Mouse (Mus musculus) heart, postnatal 14 days (tissue): ENCODE data around the gene Chrm4. TPM values are rescaled to one million over a fixed set of nuclear protein-coding genes. Genes with fewer than 3 reads are reported as not detected.

ENCODE experiments used
- DNase-seq, 2 experiments: peaks; one replicate each; pipeline ENCODE4 v3.0.0; 2021 to 2022
- intact Hi-C: fragments of 180-260 bp; cut with DNase I; formaldehyde crosslinking; loops from one replicate; pipeline ENCODE4 v1.15.1; 2025
- total RNA-seq, 2 experiments: library from RNA; stranded (reverse); gene quantifications; 2 replicates each; pipeline ENCODE4 v1.2.3; 2021

Chrm4 gene
- total RNA-seq, 2 experiments from 2014 or later, result not detected

DNA sequence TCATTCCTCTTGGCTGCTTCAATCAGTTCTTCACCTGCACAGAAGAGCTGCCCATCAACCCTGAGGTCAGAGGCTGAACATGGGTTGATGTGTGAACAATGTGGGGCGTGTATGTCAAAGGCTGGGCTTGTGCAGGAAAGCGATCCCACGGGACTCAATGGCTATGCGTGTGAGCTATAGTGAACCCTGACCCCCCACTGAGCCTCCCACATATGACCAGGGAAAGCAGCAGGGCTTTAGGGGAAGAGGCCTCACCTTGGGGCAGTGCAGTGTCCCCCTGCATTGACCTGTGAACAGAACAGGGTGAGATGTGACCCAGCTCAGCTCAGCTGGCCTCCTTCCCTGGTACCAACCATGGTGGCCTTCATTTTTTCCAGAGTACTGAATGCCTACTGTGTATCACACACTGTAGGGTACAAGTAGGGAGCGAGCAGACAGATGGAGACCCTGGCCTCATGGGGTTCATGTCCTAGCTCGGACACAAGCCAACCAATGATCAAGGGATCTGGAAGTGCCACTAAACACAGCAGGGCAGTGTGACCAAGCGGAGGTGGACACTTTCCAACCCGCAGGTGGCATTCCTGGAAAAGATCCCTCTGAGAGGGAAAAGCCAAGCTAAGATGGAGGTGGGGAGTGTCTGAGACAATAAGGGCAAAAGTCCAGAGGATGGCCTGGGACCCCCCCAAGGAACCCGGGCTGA, 7.9 kb downstream of the Chrm4 start:
- intact Hi-C loops, result loop anchor here (10.0 kb wide), 1 partner anchor 500 kb away; the partner anchor contains the start of gene Cry2
- no peak for DNase-seq

GRCm38 (mm10) chr2:91936154-91936553, 9.1 kb downstream of the Chrm4 start:
- DNase-seq, result no peak
- intact Hi-C loops, result loop anchor here (10.0 kb wide), 1 partner anchor 499 kb away; the partner anchor contains the start of gene Cry2

DNA sequence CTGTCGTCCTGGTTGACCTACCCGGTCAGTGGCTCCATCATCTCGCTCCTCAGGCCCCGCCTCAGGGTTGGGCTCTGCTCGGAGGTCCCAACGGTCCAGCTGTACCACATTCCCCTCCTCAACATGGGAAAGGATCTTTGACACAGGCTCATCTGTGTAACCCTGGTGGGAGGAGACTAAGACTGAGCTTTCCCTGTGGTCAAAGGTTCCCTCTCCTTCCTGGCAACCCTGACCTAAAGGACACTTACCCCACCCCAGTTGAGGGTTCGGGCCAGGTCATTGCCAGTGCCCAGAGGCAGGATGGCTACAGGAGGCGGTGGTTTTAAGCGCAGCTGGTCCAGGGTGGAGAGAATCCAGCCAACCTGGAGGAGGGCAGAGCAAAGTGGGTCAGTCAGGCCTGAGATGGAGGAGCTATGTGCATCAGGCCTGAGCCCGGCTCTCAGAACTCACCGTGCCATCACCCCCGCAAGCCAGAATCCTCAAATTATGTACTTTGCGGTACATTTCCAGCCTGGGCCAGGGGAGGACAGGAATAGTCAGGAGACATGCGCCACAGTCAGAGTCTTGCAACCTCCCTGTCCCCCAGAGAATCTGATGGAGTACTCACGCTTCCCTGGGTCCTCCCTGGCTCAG, 12.4 kb downstream of the Chrm4 start:
- intact Hi-C loops, result loop anchor here (10.0 kb wide), 1 partner anchor 495 kb away; the partner anchor contains the start of gene Cry2
- no peak for DNase-seq

- no peak for DNase-seq
- intact Hi-C loops, result loop anchor here (5.0 kb wide), 1 partner anchor 115 kb away; no protein-coding TSS in a partner anchor
Measured at GRCm38 (mm10) chr2:91942356-91942755, 15.3 kb downstream of the Chrm4 start.

- peak; percentile 83 to 87 for DNase-seq
- intact Hi-C loops, result loop anchor here (2.0 to 5.0 kb wide), 3 partner anchors 14 to 113 kb away; no protein-coding TSS in a partner anchor
Measured at GRCm38 (mm10) chr2:91944170-91944950, 17.3 kb downstream of the Chrm4 start.

DNA sequence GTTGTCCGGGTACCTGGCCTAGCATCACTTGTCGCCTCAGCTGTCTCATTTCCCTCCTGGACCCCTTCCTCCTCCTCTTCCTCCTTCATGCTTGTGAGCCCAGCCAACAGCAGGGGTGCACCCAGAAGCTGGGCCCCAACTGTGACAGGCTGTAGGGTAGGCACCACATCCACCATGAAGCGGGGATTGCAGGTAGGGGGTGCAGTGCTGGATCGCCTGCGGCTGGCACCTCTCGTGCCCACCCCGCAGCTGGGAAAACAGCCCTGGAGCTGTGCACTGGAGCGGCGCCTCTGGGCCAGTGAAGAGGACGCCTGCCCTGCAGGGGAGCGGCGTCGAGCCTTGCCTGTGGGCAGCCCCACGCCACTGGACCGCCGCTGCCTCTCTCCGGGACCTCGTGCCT, 18.4 kb downstream of the Chrm4 start, which contains the start of gene Gm9821:
Gene Gm9821 (plus strand): TSS at position 221 of the 400 bp plus-strand sequence.
- intact Hi-C loops, result loop anchor here (2.0 kb wide), 2 partner anchors 13 to 41 kb away; no protein-coding TSS in a partner anchor
- DNase-seq, result no peak

DNA sequence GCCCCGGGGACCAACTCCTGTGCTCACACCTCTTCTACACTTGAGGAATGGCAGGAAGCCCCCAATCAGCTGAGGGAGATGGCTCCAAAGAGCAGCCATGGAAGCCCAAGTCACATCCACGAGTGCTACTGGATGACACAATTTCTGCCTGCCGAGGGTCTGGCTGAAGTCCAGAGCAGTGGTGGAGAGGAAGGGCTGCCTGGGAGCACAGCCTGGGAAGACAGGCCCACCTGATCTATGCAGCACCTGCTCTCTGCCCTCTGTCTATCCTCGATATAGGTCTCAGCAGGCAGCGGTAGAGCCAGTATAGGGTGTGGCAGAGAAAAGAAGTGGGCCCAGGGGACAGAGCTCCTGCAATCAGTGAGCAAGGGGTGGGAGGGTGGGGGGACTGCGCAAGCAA, 19.8 kb downstream of the Chrm4 start:
- intact Hi-C loops, result loop anchor here (1.0 kb wide), 1 partner anchor 15 kb away; no protein-coding TSS in a partner anchor
- peak; percentile 62 to 68 for DNase-seq

GRCm38 (mm10) chr2:91947397-91948150, 20.5 kb downstream of the Chrm4 start:
- DNase-seq, result no peak
- intact Hi-C loops, result no loop called here

GRCm38 (mm10) chr2:91948151-91948509, 21.1 kb downstream of the Chrm4 start:
- intact Hi-C loops, result no loop called here
- DNase-seq, result no peak

DNA sequence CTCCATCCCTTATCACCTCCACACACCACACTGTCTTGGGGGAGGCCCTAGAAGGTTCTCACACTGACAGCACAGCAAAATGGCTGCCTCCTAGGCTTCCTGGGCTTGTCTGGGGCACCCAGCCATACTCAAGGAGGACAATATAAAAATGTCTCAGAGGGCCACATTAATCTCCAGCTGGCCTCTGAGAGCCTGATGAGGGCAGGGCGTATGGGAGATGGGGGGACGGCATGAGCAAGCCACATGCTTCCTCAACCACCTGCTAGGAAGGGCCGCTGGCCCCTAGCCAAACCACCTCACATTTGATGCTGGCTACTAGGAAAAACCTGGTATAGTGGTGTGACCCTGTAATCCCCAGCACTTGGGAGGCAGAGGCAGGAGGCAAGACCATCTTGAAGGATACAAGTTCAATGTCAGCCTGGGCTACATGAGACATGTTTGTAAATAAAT, 21.8 kb downstream of the Chrm4 start:
- DNase-seq, result no peak
- intact Hi-C loops, result no loop called here

- peak; percentile 67 to 77 for DNase-seq
- intact Hi-C loops, result no loop called here
Measured at GRCm38 (mm10) chr2:91949411-91950274, 22.6 kb downstream of the Chrm4 start.

DNA sequence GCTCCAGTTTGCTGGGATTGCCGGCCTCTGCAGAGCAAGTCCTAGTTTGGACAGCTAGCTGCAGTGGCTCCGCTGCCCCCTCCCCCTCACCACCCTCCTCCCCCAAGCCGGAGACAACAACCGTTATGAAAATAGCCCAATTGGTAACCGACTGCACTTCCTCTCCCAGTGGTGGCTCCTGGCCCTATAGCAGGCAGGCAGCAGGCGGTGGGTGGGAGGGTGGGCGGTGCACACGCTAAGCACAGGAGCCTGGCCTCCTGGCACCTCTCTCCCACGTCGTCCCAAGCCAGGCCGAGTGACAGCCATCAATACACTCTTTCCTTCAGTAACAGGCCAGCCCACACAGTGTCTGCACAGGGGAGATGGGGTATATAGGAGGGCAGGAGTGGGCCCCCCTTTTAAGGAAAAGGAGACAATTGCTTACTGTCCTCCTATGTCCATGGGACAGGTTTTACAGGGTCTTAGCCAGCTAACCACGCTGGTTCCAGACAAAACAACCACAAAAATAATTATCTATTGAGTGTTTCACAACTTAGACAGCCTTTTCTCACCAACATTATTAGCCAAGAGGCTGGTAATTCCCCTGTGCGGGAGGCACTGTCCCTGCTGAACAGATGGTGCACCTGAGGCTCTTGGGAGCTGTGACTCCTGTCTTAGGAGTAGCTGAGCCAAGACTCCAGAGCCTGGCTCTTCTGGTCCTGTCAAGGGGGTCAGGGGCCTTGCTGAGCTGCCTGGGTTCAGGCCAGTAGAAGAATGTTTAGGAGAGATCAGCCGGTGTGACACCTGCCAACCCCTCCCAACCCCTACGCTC, 23.4 kb downstream of the Chrm4 start:
- intact Hi-C loops, result no loop called here
- peak; percentile 57 to 65 for DNase-seq

GRCm38 (mm10) chr2:91953825-91954224, 26.8 kb downstream of the Chrm4 start:
- peak; percentile 76 to 85 for DNase-seq
- intact Hi-C loops, result no loop called here

- intact Hi-C loops, result no loop called here
- no peak for DNase-seq
Measured at GRCm38 (mm10) chr2:91955121-91955591, 28.1 kb downstream of the Chrm4 start.

- intact Hi-C loops, result no loop called here
Measured at GRCm38 (mm10) chr2:91955875-91956274, 28.8 kb downstream of the Chrm4 start.

DNA sequence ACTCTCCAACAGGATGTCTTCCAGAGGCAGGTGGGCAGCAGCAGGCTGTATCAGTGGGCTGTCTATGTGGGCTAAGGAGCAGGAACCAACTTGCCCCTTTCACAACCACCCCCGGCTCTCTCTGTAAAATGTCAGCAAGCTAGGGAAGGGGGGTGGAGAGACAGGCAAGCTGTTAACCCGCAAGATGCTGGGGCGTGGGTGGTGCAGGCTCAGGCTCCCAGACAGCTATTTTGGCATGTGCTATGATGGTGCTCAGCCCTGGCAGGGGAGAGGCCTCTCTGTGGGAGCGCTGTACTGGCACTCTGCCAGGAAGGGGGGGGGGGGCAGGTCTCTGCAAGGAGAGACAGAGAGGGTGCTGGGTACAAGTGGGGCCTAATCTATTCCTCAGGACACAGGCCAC, 30.0 kb downstream of the Chrm4 start:
- intact Hi-C loops, result no loop called here
- no peak for DNase-seq

More at GRCm38 (mm10) chr2:91955875-91956274, 28.8 kb downstream of the Chrm4 start:
- DNase-seq, result no peak

- intact Hi-C loops, result loop anchor here (2.0 kb wide), 1 partner anchor 13 kb away; the partner anchor contains the start of gene Gm9821
- DNase-seq, result no peak
Measured at GRCm38 (mm10) chr2:91958049-91958448, 31.0 kb downstream of the Chrm4 start.
